Mouse (Mus musculus) midbrain, embryonic 12.5 days (tissue): Measurements from ENCODE around the gene Scube1. TPM values are rescaled to one million over a fixed set of nuclear protein-coding genes. Genes with fewer than 3 reads are reported as not detected.

Source experiments
- ATAC-seq: fragments of 200-750 bp; cut with Nextera tagmentation; 2 replicates; pipeline ENCODE4 v1.8.0; 2017; ENCODE audit warnings: low read depth, moderate TSS enrichment, moderate library complexity; ENCODE audit not compliant: low FRiP score
- H3K27ac ChIP-seq: fragments of 300-500 bp; sonication (generic); replicated peaks from 2 replicates; pipeline ENCODE4 v1.5.1; 2016; ENCODE audit warnings: mild to moderate bottlenecking
- H3K27me3 ChIP-seq: fragments of 300-500 bp; sonication (generic); 2 replicates; pipeline ENCODE4 v1.6.1; 2016; ENCODE audit warnings: mild to moderate bottlenecking
- H3K36me3 ChIP-seq: fragments of 300-500 bp; sonication (generic); 2 replicates; pipeline ENCODE4 v1.6.1; 2016
- H3K4me1 ChIP-seq: fragments of 300-500 bp; sonication (generic); 2 replicates; pipeline ENCODE4 v1.6.1; 2016
- H3K4me2 ChIP-seq: fragments of 300-500 bp; sonication (generic); replicated peaks from 2 replicates; pipeline ENCODE4 v1.6.1; 2016; ENCODE audit warnings: mild to moderate bottlenecking, moderate library complexity
- H3K4me3 ChIP-seq: fragments of 300-500 bp; sonication (generic); 2 replicates; pipeline ENCODE4 v1.5.1; 2016; ENCODE audit warnings: mild to moderate bottlenecking
- H3K9ac ChIP-seq: fragments of 300-500 bp; sonication (generic); replicated peaks from 2 replicates; pipeline ENCODE4 v1.6.1; 2016; ENCODE audit warnings: mild to moderate bottlenecking, moderate library complexity
- H3K9me3 ChIP-seq: fragments of 300-500 bp; sonication (generic); 2 replicates; pipeline ENCODE4 v1.6.1; 2016; ENCODE audit warnings: mild to moderate bottlenecking
- WGBS: fragments of 180-500 bp; shearing (Covaris S2); methylation state at CpG from one replicate; pipeline ENCODE4 v1.1.7; 2016; 5-methylcytosine and 5-hydroxymethylcytosine counted together
- polyA plus RNA-seq: library from polyadenylated mRNA; unstranded; fragments of >200 nt; fragmentation: Nextera tagmentation; extraction: Ambion mirVana; gene quantifications from 2 replicates; pipeline ENCODE4 v1.2.1, GENCODE M21; 2016

Gene Scube1
- polyA plus RNA-seq, 1 experiment from 2014 or later = 30.1 TPM

DNA sequence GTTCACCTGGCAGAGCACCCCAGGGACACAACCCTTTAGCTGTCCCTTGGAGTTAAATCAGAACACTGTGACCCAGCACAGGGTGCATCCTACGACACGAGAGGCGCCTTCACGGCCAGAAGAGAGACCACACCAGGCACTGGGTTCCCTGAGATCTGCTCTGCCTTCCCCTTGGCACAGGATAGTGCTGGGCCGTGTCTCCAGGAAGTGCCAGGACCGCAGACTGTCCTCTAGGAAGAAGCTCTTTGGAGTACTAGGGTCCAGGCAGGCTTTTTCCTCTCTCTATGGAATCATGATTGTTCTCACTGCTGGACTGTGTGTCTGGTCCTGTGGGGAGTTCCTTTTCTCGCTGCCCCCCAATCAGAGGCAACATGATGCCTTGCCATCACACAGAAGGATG lies 44.5 kb downstream of the Scube1 start:
- Histone ChIP-seq H3K36me3 (no peaks in the 10 kb centered on the region; the same call in 1 of the 2 replicates), H3K4me1 (peaks cover 27% of the 10 kb centered on the region), H3K27me3 (peaks cover 42% of the 10 kb centered on the region), H3K9ac (no peak overlapping the region), H3K4me2 (no peak overlapping the region), H3K9me3 (no peaks in the 10 kb centered on the region), H3K4me3 (no peak overlapping the region), H3K27ac (no peak overlapping the region)
- no peak for ATAC-seq
- WGBS = 88% methylated on average over 7 of the region's 7 CpGs

DNA sequence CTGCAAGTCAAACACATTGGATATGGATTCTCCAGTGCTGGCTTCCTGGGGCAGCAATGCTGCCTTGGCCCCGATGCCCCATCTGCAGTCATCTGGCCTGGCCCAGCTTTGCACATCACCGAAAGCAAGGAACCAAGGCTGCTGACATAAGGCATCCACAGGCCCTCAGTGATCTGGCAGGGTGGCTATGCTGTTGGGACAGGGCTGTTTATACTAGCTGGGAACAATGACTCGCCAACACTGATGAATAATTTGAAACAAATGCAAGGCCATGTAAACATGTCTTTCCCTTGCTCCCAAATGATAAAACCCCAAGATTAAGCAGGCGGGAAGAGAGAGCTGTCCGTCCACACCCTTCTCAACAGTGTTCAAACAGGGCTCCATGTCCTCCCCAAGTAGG lies 45.1 kb downstream of the Scube1 start:
- Histone ChIP-seq H3K27ac (no peak overlapping the region), H3K4me3 (no peak overlapping the region), H3K9me3 (no peaks in the 10 kb centered on the region), H3K27me3 (peaks cover 42% of the 10 kb centered on the region), H3K4me2 (no peak overlapping the region), H3K36me3 (no peaks in the 10 kb centered on the region; the same call in 1 of the 2 replicates), H3K4me1 (peaks cover 27% of the 10 kb centered on the region), H3K9ac (no peak overlapping the region)
- 80% methylated on average over 5 of the region's 5 CpGs for WGBS
- no peak for ATAC-seq

DNA sequence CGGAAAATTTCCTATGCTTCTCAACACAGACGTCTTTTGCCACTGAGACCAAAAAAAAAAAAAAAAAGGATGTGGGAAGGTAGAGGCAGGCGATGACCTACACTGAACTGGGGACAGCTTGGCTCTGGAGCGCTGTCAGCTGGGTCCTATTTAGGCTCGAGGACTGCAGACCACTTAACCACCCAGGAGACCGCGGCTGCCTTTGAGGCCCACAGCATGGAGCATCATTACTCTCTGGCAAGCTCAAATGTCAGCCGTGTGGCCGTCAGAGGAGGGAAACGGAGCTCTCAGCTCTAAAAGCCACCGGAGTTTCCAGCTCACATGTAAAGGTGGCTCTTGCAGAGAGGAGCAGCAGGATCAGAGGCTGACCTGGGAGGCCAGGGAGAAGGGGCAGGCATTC lies 46.2 kb downstream of the Scube1 start:
- H3K4me1 ChIP-seq = peaks cover 24% of the 10 kb centered on the region
- H3K27me3 ChIP-seq = peaks cover 42% of the 10 kb centered on the region
- no peak overlapping the region for H3K9ac ChIP-seq
- no peak overlapping the region for H3K4me3 ChIP-seq
- 4% methylated on average over 11 of the region's 11 CpGs for WGBS
- no peak for ATAC-seq
- H3K9me3 ChIP-seq = no peaks in the 10 kb centered on the region
- peak overlapping the region; percentile 46 for H3K27ac ChIP-seq
- no peaks in the 10 kb centered on the region; the same call in 1 of the 2 replicates for H3K36me3 ChIP-seq
- H3K4me2 ChIP-seq = peak overlapping the region; percentile 10; the same call in 1 of the 2 replicates

DNA sequence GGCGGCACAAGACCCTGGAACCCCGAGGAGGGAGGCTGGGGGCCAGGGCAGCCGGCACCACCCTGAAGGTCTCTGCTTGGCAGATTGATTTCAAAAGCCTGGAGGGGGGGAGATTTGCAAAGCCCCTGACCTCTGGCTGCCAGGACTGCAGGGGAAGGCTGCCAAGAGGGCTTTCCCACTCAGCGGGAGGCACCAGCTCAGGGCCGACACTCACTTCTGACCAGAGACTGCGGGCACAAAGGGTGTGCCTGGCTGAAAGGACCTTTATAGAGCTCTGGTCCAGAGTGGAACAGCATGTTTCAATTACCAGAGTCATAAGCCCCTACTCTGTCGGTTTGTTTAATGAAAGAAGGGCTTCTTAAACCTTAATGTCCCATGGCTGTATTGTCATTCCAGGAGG lies 46.7 kb downstream of the Scube1 start:
- Histone ChIP-seq H3K4me2 (peak overlapping the region; percentile 10; the same call in 1 of the 2 replicates), H3K9me3 (no peaks in the 10 kb centered on the region), H3K4me3 (no peak overlapping the region), H3K27me3 (peaks cover 42% of the 10 kb centered on the region), H3K27ac (peak overlapping the region; percentile 46; the same call in 1 of the 2 replicates), H3K4me1 (peaks cover 22% of the 10 kb centered on the region), H3K36me3 (no peaks in the 10 kb centered on the region; the same call in 1 of the 2 replicates), H3K9ac (no peak overlapping the region)
- WGBS = 7% methylated on average over 7 of the region's 7 CpGs
- peak; percentile 16; the same call in 1 of the 2 replicates for ATAC-seq

DNA sequence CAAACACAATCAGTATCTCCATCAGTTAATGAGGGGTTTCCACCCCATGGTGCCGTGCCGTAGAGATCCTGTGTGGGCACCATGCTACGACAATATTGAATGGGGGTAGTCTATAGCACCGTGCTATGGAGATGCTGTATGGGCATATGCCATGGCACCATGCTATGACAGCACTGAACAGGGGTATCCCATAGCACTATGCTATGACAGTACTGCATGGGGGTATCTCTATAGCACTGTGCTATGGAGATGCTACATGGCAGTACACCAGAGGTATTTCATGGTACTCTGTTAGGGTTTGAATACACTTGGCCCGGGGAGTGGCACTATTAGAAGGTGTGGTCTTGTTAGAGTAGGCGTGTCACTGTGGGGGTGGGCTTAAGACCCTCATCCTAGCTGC lies 47.7 kb downstream of the Scube1 start:
- H3K9me3 ChIP-seq = no peaks in the 10 kb centered on the region
- no peaks in the 10 kb centered on the region; the same call in 1 of the 2 replicates for H3K36me3 ChIP-seq
- 93% methylated on average over 6 of the region's 6 CpGs for WGBS

DNA sequence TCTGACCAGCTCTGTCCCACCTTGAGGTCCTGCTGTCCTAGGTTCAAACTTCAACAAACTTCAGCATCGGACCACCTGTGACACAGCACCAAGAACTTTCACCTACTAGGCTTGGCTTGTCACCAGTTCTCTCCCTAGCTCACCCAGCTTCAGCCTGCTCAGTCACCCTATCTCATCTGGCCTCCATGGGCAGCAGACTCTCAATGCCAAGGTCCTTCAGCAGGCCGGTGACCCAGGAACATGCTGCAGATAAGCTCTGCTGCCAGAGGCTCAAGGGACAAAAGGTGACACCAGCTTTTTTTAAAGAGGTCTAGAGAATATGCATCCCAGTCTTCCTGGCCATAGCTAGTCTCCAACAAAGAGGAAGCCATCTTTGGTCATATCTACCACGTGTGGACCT lies 48.5 kb downstream of the Scube1 start:
- H3K9me3 ChIP-seq = no peaks in the 10 kb centered on the region
- H3K27ac ChIP-seq = no peak overlapping the region
- no peaks in the 10 kb centered on the region; the same call in 1 of the 2 replicates for H3K36me3 ChIP-seq
- no peak for ATAC-seq
- H3K4me3 ChIP-seq = no peak overlapping the region
- 93% methylated on average over 3 of the region's 3 CpGs for WGBS
- no peak overlapping the region for H3K4me2 ChIP-seq
- H3K4me1 ChIP-seq = peaks cover 22% of the 10 kb centered on the region
- peaks cover 29% of the 10 kb centered on the region for H3K27me3 ChIP-seq
- H3K9ac ChIP-seq = no peak overlapping the region

More for the DNA sequence above, 47.7 kb downstream of the Scube1 start:
- Histone ChIP-seq H3K4me1 (peaks cover 22% of the 10 kb centered on the region), H3K27me3 (peaks cover 37% of the 10 kb centered on the region), H3K4me3 (no peak overlapping the region), H3K9ac (no peak overlapping the region), H3K27ac (no peak overlapping the region), H3K4me2 (no peak overlapping the region)
- ATAC-seq = no peak

DNA sequence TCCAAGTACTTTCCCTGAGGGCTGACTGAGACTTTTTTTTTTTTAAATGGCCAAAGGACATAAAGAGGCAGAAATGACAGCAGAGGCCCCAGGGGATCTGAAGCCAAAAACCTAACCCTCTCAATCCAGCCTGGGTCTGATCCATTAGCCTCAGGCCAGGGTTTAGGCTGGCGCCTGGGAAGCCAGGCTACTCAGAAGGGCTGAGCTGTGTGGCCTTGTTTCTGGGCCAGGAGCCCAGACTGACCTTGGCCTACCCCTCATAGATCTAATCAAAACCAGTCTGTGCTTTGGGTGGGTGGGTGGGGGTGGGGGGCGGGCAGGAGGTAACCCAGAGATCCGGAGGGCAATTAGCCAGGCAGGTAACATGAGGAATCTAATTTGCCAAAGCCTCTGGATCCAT lies 51.2 kb downstream of the Scube1 start:
- no peak for ATAC-seq
- H3K9ac ChIP-seq = no peak overlapping the region
- H3K4me3 ChIP-seq = no peak overlapping the region
- peaks cover 5% of the 10 kb centered on the region; the same call in 1 of the 2 replicates for H3K27me3 ChIP-seq
- H3K4me1 ChIP-seq = peaks cover 10% of the 10 kb centered on the region
- no peak overlapping the region for H3K4me2 ChIP-seq
- H3K9me3 ChIP-seq = no peaks in the 10 kb centered on the region
- no peaks in the 10 kb centered on the region; the same call in 1 of the 2 replicates for H3K36me3 ChIP-seq
- WGBS = 86% methylated on average over 3 of the region's 3 CpGs
- H3K27ac ChIP-seq = no peak overlapping the region

DNA sequence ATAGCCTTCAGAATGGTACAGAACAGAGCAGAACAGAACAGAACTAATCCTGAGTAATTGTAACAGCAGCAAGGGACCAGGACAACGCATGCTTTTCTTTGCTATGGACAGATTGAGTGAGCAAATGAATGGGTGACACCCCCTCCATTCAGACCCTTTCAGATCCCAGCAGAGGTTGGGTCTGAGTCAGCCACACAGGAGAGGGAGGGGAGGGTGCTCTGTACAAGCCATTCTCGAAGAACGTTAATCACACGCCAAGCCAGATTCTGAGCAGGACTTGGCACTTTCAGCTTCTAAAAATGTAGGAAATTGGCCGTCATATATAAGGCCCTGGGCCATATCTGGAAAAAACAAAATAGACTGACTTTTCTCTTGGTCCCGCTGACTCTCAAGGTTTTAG lies 57.3 kb downstream of the Scube1 start:
- no peaks in the 10 kb centered on the region for H3K9me3 ChIP-seq
- no peak for ATAC-seq
- peaks cover 18% of the 10 kb centered on the region for H3K4me1 ChIP-seq
- no peaks in the 10 kb centered on the region for H3K36me3 ChIP-seq
- H3K9ac ChIP-seq = no peak overlapping the region
- peaks cover 36% of the 10 kb centered on the region for H3K27me3 ChIP-seq
- 55% methylated on average over 6 of the region's 6 CpGs for WGBS
- no peak overlapping the region for H3K27ac ChIP-seq
- no peak overlapping the region for H3K4me3 ChIP-seq
- H3K4me2 ChIP-seq = no peak overlapping the region

DNA sequence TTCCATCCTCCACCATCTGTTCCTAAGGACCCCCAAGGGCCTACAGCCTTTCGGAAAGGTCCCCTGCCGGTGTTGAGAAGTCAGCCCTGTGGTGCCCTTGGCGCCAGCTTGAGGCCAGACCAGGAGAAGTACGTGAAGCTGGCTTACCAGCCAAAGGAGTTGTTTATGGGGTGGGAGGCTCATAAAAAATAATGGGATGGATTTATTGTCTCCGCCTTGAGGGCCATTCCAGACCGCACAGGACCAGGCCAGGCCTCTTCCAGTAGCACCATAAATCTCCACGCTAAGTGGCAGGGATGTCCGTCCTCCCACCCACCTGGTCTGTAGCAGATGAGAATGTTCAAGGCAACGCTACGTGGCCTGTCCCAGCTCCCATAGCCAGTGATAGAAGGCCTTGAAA lies 58.4 kb downstream of the Scube1 start:
- Histone ChIP-seq H3K4me3 (no peak overlapping the region), H3K36me3 (no peaks in the 10 kb centered on the region), H3K9ac (no peak overlapping the region), H3K27me3 (peaks cover 44% of the 10 kb centered on the region), H3K9me3 (no peaks in the 10 kb centered on the region), H3K4me2 (no peak overlapping the region), H3K27ac (no peak overlapping the region), H3K4me1 (peaks cover 25% of the 10 kb centered on the region)
- ATAC-seq = no peak
- 82% methylated on average over 10 of the region's 10 CpGs for WGBS

DNA sequence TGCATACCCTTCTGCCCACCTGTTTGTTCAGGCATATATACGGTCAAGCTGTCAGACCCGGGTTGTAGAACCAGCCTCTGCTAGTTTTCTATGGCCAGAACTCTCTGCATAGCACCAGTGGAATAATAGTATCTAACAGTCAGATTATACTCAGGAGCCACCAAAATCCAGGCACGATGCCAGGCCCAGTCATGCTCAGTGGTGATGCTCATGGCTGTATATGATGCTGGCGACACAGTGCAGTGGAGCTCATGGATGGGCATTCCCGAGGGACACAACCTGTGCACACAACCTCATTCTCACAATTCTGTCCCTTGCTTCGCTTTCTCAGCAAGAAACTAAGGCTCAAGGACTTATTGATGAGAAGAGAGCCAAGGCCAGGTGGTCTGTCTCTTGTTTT lies 58.8 kb downstream of the Scube1 start:
- no peaks in the 10 kb centered on the region for H3K9me3 ChIP-seq
- H3K4me1 ChIP-seq = peaks cover 25% of the 10 kb centered on the region
- no peak for ATAC-seq
- H3K9ac ChIP-seq = no peak overlapping the region
- no peak overlapping the region for H3K4me2 ChIP-seq
- peaks cover 48% of the 10 kb centered on the region for H3K27me3 ChIP-seq
- no peak overlapping the region for H3K4me3 ChIP-seq
- H3K27ac ChIP-seq = no peak overlapping the region
- no peaks in the 10 kb centered on the region for H3K36me3 ChIP-seq
- 86% methylated on average over 6 of the region's 6 CpGs for WGBS

DNA sequence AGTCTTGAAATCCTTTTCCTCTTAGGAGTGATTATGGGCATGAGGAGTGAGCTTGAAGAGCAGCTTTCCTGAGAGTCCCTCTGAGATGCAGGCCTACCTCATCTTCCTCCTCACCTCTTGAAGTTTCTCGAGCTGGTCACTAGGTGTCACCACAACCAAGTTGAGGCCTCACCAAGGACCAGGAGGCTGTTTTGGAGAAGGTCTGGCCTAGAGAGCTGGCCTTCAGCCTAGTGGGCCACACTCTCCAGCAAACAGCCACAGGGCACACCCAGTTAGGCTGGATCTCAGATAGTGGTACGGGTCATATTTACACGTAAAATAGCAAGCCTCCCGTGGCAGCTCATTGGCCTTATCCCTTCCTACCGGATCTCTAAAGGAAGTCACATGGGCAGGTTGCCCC lies 60.1 kb downstream of the Scube1 start:
- 57% methylated on average over 5 of the region's 5 CpGs for WGBS
- no peak overlapping the region for H3K4me3 ChIP-seq
- peaks cover 61% of the 10 kb centered on the region for H3K27me3 ChIP-seq
- H3K9me3 ChIP-seq = no peaks in the 10 kb centered on the region
- H3K4me1 ChIP-seq = peaks cover 25% of the 10 kb centered on the region
- no peak overlapping the region for H3K4me2 ChIP-seq
- ATAC-seq = peak; percentile 49; the same call in 1 of the 2 replicates
- H3K27ac ChIP-seq = no peak overlapping the region
- no peak overlapping the region for H3K9ac ChIP-seq
- no peaks in the 10 kb centered on the region for H3K36me3 ChIP-seq

DNA sequence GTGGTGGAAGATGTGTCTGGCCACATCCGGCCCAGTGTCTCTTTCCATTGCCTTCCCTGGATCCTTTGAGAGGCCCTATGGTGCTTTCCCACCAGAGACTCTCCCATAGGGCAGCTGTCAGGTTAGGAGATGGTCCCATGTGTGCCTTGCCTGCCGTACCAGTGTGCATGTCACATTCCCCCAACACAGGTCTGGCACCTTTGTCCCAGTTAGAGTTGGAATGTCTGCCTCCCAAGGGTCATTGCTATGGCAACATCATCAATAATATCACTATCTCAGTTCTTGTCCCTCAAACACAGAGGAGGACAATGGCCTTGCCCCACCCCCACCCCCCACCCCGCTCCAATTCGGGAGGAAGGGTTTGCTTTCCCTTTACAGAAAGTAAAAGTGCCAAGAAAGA lies 61.8 kb downstream of the Scube1 start:
- 34% methylated on average over 4 of the region's 4 CpGs for WGBS
- Histone ChIP-seq H3K4me1 (peaks cover 25% of the 10 kb centered on the region), H3K4me2 (no peak overlapping the region), H3K27me3 (peaks cover 64% of the 10 kb centered on the region), H3K36me3 (no peaks in the 10 kb centered on the region), H3K27ac (no peak overlapping the region), H3K9me3 (no peaks in the 10 kb centered on the region), H3K4me3 (no peak overlapping the region), H3K9ac (no peak overlapping the region)
- no peak for ATAC-seq

DNA sequence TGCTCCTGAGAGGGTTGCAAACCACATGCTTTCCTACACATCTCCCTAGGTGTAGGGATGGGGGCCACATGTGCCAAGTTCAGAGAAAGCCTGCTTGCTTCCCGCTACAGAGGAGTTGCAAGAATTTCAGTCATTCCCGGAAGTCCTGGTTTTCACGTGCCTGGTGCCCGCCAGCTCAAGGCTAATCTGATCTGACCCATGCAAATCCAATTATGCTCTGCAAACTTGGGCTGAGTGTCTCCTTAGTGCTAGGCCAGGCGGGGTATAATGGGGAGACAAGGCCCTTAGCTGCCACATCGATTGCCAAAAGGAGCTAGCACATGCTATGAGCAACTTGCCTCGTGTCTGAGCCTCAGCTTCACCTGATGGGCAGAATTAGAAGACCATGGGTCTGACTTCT lies 62.7 kb downstream of the Scube1 start:
- Histone ChIP-seq H3K9ac (no peak overlapping the region), H3K27ac (no peak overlapping the region), H3K4me1 (peaks cover 19% of the 10 kb centered on the region), H3K4me2 (no peak overlapping the region), H3K27me3 (peaks cover 64% of the 10 kb centered on the region), H3K9me3 (no peaks in the 10 kb centered on the region), H3K36me3 (no peaks in the 10 kb centered on the region), H3K4me3 (no peak overlapping the region)
- 28% methylated on average over 7 of the region's 7 CpGs for WGBS
- peak; percentile 51 for ATAC-seq
